Mouse (Mus musculus) adrenal gland, postnatal 4 days (tissue): Measurements from ENCODE around the gene Pltp. TPM values are rescaled to one million over a fixed set of nuclear protein-coding genes. Genes with fewer than 3 reads are reported as not detected.
A peak's percentile ranks its signal among the peaks of the same experiment; 100 is the strongest.

Experiments
- DNase-seq, 2 experiments: peaks; one replicate each; pipeline ENCODE4 v3.0.0; 2021 to 2022; ENCODE audit warnings: low spot score in 2 of 2, mixed read lengths in 2 of 2
- long read RNA-seq, 2 experiments: library from polyadenylated mRNA; stranded (forward); transcript quantifications; one replicate each; pipeline ENCODE4 v2.0.0; 2021
- total RNA-seq, 2 experiments: library from RNA; stranded (reverse); gene quantifications; 2 replicates each; pipeline ENCODE4 v1.2.3; 2021

Gene Pltp
- 10 to 100 TPM; 25.7 to 28.9 TPM for total RNA-seq
- long read RNA-seq, experiment 1, transcript Pltp-201 (16 exons, 1,809 nt): major isoform, 9 of 19 reads
- long read RNA-seq, experiment 1, partial matches to known transcripts: 5 of 19 reads
- long read RNA-seq, experiment 1, other reads (novel, unspliced or antisense): 1 of 19 reads
- long read RNA-seq, experiment 2, transcript Pltp-201 (16 exons, 1,809 nt): major isoform, 16 of 23 reads
- long read RNA-seq, experiment 2, partial matches to known transcripts: 4 of 23 reads
- long read RNA-seq, experiment 2, other reads (novel, unspliced or antisense): 2 of 23 reads

GRCm38 (mm10) chr2:164857101-164857821 is at the start of gene Pltp:
TSS of gene Pltp (minus strand) at chr2:164857711.
- DNase-seq: no peak

- no peak for DNase-seq
Observed at GRCm38 (mm10) chr2:164906071-164906470, 48.6 kb upstream of the Pltp start.

GRCm38 (mm10) chr2:164903496-164903895 is 46.0 kb upstream of the Pltp start:
- DNase-seq: no peak

GRCm38 (mm10) chr2:164901380-164901779 is 43.9 kb upstream of the Pltp start:
- DNase-seq: no peak

GRCm38 (mm10) chr2:164899723-164900459 is 42.4 kb upstream of the Pltp start:
- DNase-seq: no peak

GRCm38 (mm10) chr2:164899034-164899433 is 41.5 kb upstream of the Pltp start:
- DNase-seq: no peak

- DNase-seq: no peak
Observed at GRCm38 (mm10) chr2:164898008-164898407, 40.5 kb upstream of the Pltp start.

GRCm38 (mm10) chr2:164895885-164896284 is 38.4 kb upstream of the Pltp start:
- DNase-seq: no peak

GRCm38 (mm10) chr2:164894644-164895043 is 37.1 kb upstream of the Pltp start:
- DNase-seq: no peak

GRCm38 (mm10) chr2:164894048-164894447 is 36.5 kb upstream of the Pltp start:
- DNase-seq: no peak

- no peak for DNase-seq
Observed at GRCm38 (mm10) chr2:164892696-164893216, 35.2 kb upstream of the Pltp start.

- no peak for DNase-seq
Observed at GRCm38 (mm10) chr2:164891908-164892695, 34.6 kb upstream of the Pltp start.

- no peak for DNase-seq
Observed at GRCm38 (mm10) chr2:164891056-164891834, 33.7 kb upstream of the Pltp start.

GRCm38 (mm10) chr2:164890411-164891049 is 33.0 kb upstream of the Pltp start:
- DNase-seq: no peak

- no peak for DNase-seq
Observed at GRCm38 (mm10) chr2:164889960-164890359, 32.4 kb upstream of the Pltp start.

GRCm38 (mm10) chr2:164888996-164889395 is 31.5 kb upstream of the Pltp start:
- no peak for DNase-seq

GRCm38 (mm10) chr2:164886617-164887016 is 29.1 kb upstream of the Pltp start:
- DNase-seq: no peak

GRCm38 (mm10) chr2:164885788-164886187 is 28.3 kb upstream of the Pltp start:
- DNase-seq: peak; percentile 50 to 54

- DNase-seq: no peak
Observed at GRCm38 (mm10) chr2:164882619-164883018, 25.1 kb upstream of the Pltp start.
